Mouse (Mus musculus) MEL (cell line): Measurements from ENCODE around the gene Atp8b4. TPM values are rescaled to one million over a fixed set of nuclear protein-coding genes. Genes with fewer than 3 reads are reported as not detected.

Experiments
- DNase-seq: peaks from one replicate; pipeline ENCODE4 v3.0.0; 2011; ENCODE audit warnings: low read depth, low spot score
- H3K27ac ChIP-seq: 2 replicates; pipeline ENCODE4 v1.5.1; 2012; ENCODE audit warnings: low read depth, mild to moderate bottlenecking, control low read depth, low read length, moderate library complexity; ENCODE audit not compliant: control insufficient read depth
- H3K27me3 ChIP-seq, 2 experiments: fragments of 150-350 bp in 1 of 2; sonication (generic) in 1 of 2; 2 replicates each; pipeline ENCODE4 v1.6.1; 2012; ENCODE audit warnings: low read length in 2 of 2, mild to moderate bottlenecking in 2 of 2, improper control_type of control experiment in 1 of 2, moderate library complexity in 1 of 2; ENCODE audit not compliant: insufficient read depth in 2 of 2, control insufficient read depth in 1 of 2
- H3K36me3 ChIP-seq, 2 experiments: 2 replicates each; pipeline ENCODE4 v1.6.1; 2012 to 2014; ENCODE audit warnings: low read length in 2 of 2, improper control_type of control experiment in 1 of 2, inconsistent platforms in 1 of 2, mild to moderate bottlenecking in 1 of 2; ENCODE audit not compliant: insufficient read depth in 2 of 2, control insufficient read depth in 1 of 2
- H3K4me1 ChIP-seq, 2 experiments: fragments of 150-350 bp in 1 of 2; sonication (generic) in 1 of 2; 2 replicates each; pipeline ENCODE4 v1.6.1; 2012; ENCODE audit warnings: low read length in 2 of 2, improper control_type of control experiment in 1 of 2, mild to moderate bottlenecking in 1 of 2; ENCODE audit not compliant: insufficient read depth in 2 of 2, control insufficient read depth in 1 of 2
- H3K4me3 ChIP-seq, 2 experiments: fragments of 150-350 bp in 1 of 2; sonication (generic) in 1 of 2; 2 replicates each; pipeline ENCODE4 v1.5.1; 2012; ENCODE audit warnings: low read depth in 2 of 2, low read length in 2 of 2, mild to moderate bottlenecking in 2 of 2, moderate library complexity in 2 of 2, control low read depth in 1 of 2, improper control_type of control experiment in 1 of 2; ENCODE audit not compliant: control insufficient read depth in 1 of 2, insufficient read depth in 1 of 2
- H3K79me2 ChIP-seq: 2 replicates; pipeline ENCODE4 v1.6.1; 2012; ENCODE audit warnings: mild to moderate bottlenecking, low read length, moderate library complexity; ENCODE audit not compliant: control insufficient read depth, poor library complexity, insufficient read depth
- H3K9ac ChIP-seq: 2 replicates; pipeline ENCODE4 v1.6.1; 2012; ENCODE audit warnings: low read depth, mild to moderate bottlenecking, control low read depth, low read length, moderate library complexity; ENCODE audit not compliant: control insufficient read depth, poor library complexity, severe bottlenecking
- H3K9me3 ChIP-seq: fragments of 150-350 bp; sonication (generic); replicated peaks from 2 replicates; pipeline ENCODE4 v1.6.1; 2012; ENCODE audit warnings: mild to moderate bottlenecking, low read length, improper control_type of control experiment, moderate library complexity; ENCODE audit not compliant: insufficient read depth
- BHLHE40 ChIP-seq: IDR thresholded peaks from 2 replicates; pipeline ENCODE4 v1.6.1; 2012; ENCODE audit warnings: low read depth, mild to moderate bottlenecking, inconsistent platforms, low read length, improper control_type of control experiment, borderline replicate concordance
- E2F4 ChIP-seq: IDR thresholded peaks from 2 replicates; pipeline ENCODE4 v1.6.1; 2011; ENCODE audit warnings: low read depth, low read length, improper control_type of control experiment, borderline replicate concordance
- EP300 ChIP-seq, 2 experiments: IDR thresholded peaks; 2 replicates each; pipeline ENCODE4 v1.6.1; 2011; ENCODE audit warnings: improper control_type of control experiment in 2 of 2, low read length in 2 of 2, low read depth in 1 of 2, mild to moderate bottlenecking in 1 of 2
- ETS1 ChIP-seq: IDR thresholded peaks from 2 replicates; pipeline ENCODE4 v1.6.1; 2012; ENCODE audit warnings: low read depth, mild to moderate bottlenecking, inconsistent platforms, low read length, improper control_type of control experiment, moderate library complexity
- GATA1 ChIP-seq: IDR thresholded peaks from 2 replicates; pipeline ENCODE4 v1.6.1; 2011; ENCODE audit warnings: low read depth, low read length, improper control_type of control experiment
- HCFC1 ChIP-seq: IDR thresholded peaks from 2 replicates; pipeline ENCODE4 v1.6.1; 2012; ENCODE audit warnings: low read depth, mild to moderate bottlenecking, inconsistent platforms, low read length, improper control_type of control experiment, moderate library complexity
- JUND ChIP-seq: IDR thresholded peaks from 2 replicates; pipeline ENCODE4 v1.6.1; 2011; ENCODE audit warnings: low read depth, mild to moderate bottlenecking, improper control_type of control experiment, low read length
- KAT2A ChIP-seq: conservative IDR thresholded peaks from 2 replicates; pipeline ENCODE4 v1.6.1; 2012; ENCODE audit warnings: low read depth, low read length, improper control_type of control experiment, inconsistent platforms
- MAFK ChIP-seq: IDR thresholded peaks from 2 replicates; pipeline ENCODE4 v1.6.1; 2011; ENCODE audit warnings: low read depth, mild to moderate bottlenecking, low read length, improper control_type of control experiment, borderline replicate concordance
- MEF2A ChIP-seq: IDR thresholded peaks from 2 replicates; pipeline ENCODE4 v1.6.1; 2014; ENCODE audit warnings: low read depth, mild to moderate bottlenecking, inconsistent platforms, low read length, improper control_type of control experiment; ENCODE audit not compliant: poor library complexity, insufficient replicate concordance, severe bottlenecking; ENCODE audit errors: extremely low read depth
- NELFE ChIP-seq: IDR thresholded peaks from 2 replicates; pipeline ENCODE4 v1.6.1; 2011; ENCODE audit warnings: low read depth, low read length, improper control_type of control experiment
- POLR2A ChIP-seq, 2 experiments: IDR thresholded peaks; 2 replicates each; pipeline ENCODE4 v1.6.1; 2011 to 2012; ENCODE audit warnings: low read length in 2 of 2, mild to moderate bottlenecking in 2 of 2, control low read depth in 1 of 2, improper control_type of control experiment in 1 of 2, low read depth in 1 of 2, moderate library complexity in 1 of 2; ENCODE audit not compliant: control insufficient read depth in 1 of 2, insufficient read depth in 1 of 2, poor library complexity in 1 of 2
- RAD21 ChIP-seq: IDR thresholded peaks from 2 replicates; pipeline ENCODE4 v1.6.1; 2011; ENCODE audit warnings: mild to moderate bottlenecking, low read depth, low read length, improper control_type of control experiment
- RCOR1 ChIP-seq: IDR thresholded peaks from 2 replicates; pipeline ENCODE4 v1.6.1; 2012; ENCODE audit warnings: low read depth, mild to moderate bottlenecking, inconsistent platforms, low read length, improper control_type of control experiment
- TBP ChIP-seq: IDR thresholded peaks from 2 replicates; pipeline ENCODE4 v1.8.0; 2011; ENCODE audit warnings: low read depth, low read length, improper control_type of control experiment
- USF1 ChIP-seq: IDR thresholded peaks from 2 replicates; pipeline ENCODE4 v1.6.1; 2014; ENCODE audit warnings: low read depth, mild to moderate bottlenecking, inconsistent platforms, low read length, improper control_type of control experiment, moderate library complexity
- ZC3H11A ChIP-seq: IDR thresholded peaks from 2 replicates; pipeline ENCODE4 v1.6.1; 2012; ENCODE audit warnings: low read depth, mild to moderate bottlenecking, inconsistent platforms, low read length, improper control_type of control experiment
- polyA plus RNA-seq, 2 experiments: library from polyadenylated mRNA; stranded (reverse) in 1 of 2; unstranded in 1 of 2; fragments of >175 nt in 1 of 2; fragments of >200 nt in 1 of 2; gene quantifications; 2 replicates each; pipeline versions ENCODE4 v1.2.1 to v1.2.4; 2012; ENCODE audit warnings: low replicate concordance in 2 of 2, low read depth in 1 of 2; ENCODE audit not compliant: insufficient read length in 2 of 2, insufficient read depth in 1 of 2, missing spikeins in 1 of 2
- total RNA-seq: library from RNA; depleted of rRNA; stranded (reverse); fragments of 300-350 nt; gene quantifications from 2 replicates; pipeline ENCODE4 v1.2.3, GENCODE M21; 2012

The Atp8b4 gene
- total and polyA plus RNA-seq, 3 experiments: not detected

GRCm38 (mm10) chr2:126519872-126520581 lies 19.6 kb upstream of the Atp8b4 start:
- Histone ChIP-seq H3K4me1 (peaks cover 2 to 13% of the 10 kb centered on the region in 2 experiments), H3K9ac (no peak overlapping the region), H3K4me3 (peak overlapping the region in 1 of 2 experiments; percentile 17; a peak in 1 of 4 replicates), H3K27me3 (no peaks in the 10 kb centered on the region), H3K9me3 (no peaks in the 10 kb centered on the region), H3K27ac (no peak overlapping the region), H3K79me2 (no peaks in the 10 kb centered on the region), H3K36me3 (peaks cover 0 to 4% of the 10 kb centered on the region in 2 experiments; a peak in 2 of 4 replicates)
- DNase-seq: peak; percentile 64
- TF ChIP-seq RCOR1: peak; percentile 17; the same call in 1 of the 2 replicates
- TF ChIP-seq USF1: peak; percentile 56; the same call in 1 of the 2 replicates
- TF ChIP-seq RAD21: no peak
- TF ChIP-seq POLR2A (IDR thresholded peaks at IDR 0.05; ENCODE audit: control insufficient read depth in 1 of 2, insufficient read depth in 1 of 2, low read depth in 1 of 2, low read length in 2 of 2, poor library complexity in 1 of 2): no peak
- TF ChIP-seq ZC3H11A: no peak
- TF ChIP-seq NELFE: no peak
- TF ChIP-seq GATA1: 0 out of 2 replicates have a peak, but pooled peaks have one; percentile 17
- no peak for TF ChIP-seq HCFC1
- no peak for TF ChIP-seq BHLHE40
- TF ChIP-seq ETS1: peak; percentile 54; the same call in 1 of the 2 replicates
- TF ChIP-seq EP300 (IDR thresholded peaks at IDR 0.05; ENCODE audit: low read depth in 1 of 2, low read length in 2 of 2): peak in 1 of 2 experiments; percentile 35; a peak in 1 of 4 replicates
- TF ChIP-seq, all 39 proteins: peak for 5

DNA sequence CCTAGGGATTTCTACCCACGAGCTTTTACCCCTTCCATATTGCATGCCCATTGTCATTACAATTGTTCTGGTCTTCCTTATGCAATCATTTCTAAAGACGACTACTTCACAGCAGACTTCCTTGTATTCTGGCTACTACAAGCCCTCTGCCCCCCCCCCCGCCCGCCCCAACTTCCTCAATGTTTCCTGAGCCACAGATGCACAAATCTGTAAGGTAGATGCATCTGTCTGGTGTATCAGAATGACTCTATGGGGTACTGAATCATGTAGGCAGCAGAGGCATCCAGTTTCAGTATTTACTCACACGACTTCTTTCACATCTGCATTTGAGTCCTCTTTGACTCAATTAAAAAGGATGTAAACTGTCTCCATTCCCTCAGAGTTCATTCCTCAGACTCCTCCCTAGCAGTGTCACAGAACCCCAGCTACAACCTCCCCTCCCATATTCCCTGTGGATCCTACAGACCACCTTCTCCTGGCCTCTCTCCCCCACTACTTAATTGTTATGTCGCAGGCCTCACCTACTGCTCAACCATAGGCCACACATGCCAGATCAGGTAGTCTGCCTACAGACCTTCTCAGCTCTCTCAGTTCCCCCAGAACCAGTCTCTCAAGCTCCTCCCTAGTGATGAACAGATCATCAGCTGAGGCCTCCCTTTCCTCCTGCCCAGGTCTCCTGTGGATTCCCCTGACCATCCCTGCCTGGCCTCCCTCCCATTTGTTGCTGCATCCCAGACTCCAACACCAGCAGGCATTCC lies 14.8 kb upstream of the Atp8b4 start:
- Histone ChIP-seq H3K9me3 (no peaks in the 10 kb centered on the region), H3K36me3 (peaks cover 0 to 2% of the 10 kb centered on the region in 2 experiments; a peak in 1 of 4 replicates), H3K4me3 (no peak overlapping the region), H3K27ac (no peak overlapping the region), H3K9ac (no peak overlapping the region), H3K27me3 (no peaks in the 10 kb centered on the region), H3K4me1 (peaks cover 2 to 5% of the 10 kb centered on the region in 2 experiments), H3K79me2 (no peaks in the 10 kb centered on the region)
- TF ChIP-seq MAFK: no peak
- no peak for TF ChIP-seq RAD21
- no peak for TF ChIP-seq KAT2A
- no peak for TF ChIP-seq EP300 (IDR thresholded peaks at IDR 0.05; ENCODE audit: low read depth in 1 of 2, low read length in 2 of 2)
- no peak for TF ChIP-seq E2F4
- TF ChIP-seq MEF2A: no peak
- TF ChIP-seq JUND: no peak
- TF ChIP-seq TBP: no peak
- TF ChIP-seq USF1: no peak
- TF ChIP-seq NELFE: no peak
- no peak for DNase-seq
